Mouse (Mus musculus): ENCODE measurements around the gene Sec24b.
A peak's percentile ranks its signal among the peaks of the same experiment; 100 is the strongest.

Gene Sec24b

DNA sequence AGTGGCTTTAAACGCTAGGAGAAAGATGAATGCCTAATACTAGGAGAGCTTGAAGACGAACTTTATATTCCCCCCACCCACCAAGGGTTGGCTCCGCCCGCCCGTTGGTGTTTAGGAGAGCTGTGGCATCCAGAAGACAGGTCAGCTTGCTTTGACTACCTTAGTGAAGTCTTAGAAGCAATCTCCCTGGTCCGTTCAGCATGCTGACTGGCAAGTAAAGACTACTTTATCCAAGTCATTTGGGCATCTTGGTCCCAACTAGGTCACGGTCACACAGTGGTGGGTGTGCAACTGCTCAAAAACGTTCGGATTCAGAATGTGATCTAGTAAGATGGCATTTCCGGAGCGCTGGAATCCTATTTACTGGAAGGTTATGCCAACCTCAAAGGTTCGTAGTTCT lies at the start of gene Sec24b:
Gene Sec24b (minus strand): TSS at position 273 of the 400 bp plus-strand sequence.
- DNase-seq: peak; percentile 28 to 49

DNA sequence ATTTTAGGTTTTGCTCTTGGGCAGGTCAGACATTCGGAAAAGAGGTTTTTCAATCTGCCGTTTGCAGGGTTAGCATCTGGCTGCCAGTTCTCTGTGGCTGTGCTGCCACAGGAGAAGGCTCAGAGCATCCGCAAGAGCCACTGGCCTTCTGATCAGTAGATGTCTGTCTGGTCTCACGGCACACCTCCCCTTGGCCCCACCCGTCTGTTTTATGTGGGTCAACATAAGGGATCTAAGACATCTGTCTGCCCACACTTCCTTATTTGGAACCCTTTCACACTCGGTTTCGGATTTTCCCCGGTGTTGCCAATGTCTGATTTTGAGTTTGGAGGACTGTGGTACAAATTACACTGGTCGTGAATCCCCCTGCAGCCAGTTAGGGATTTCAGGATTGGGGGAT lies 43.1 kb upstream of the Sec24b start:
- DNase-seq: no peak

- DNase-seq: peak; percentile 24 to 57
Observed at GRCm38 (mm10) chr3:130103486-130103885, 42.1 kb upstream of the Sec24b start.

DNA sequence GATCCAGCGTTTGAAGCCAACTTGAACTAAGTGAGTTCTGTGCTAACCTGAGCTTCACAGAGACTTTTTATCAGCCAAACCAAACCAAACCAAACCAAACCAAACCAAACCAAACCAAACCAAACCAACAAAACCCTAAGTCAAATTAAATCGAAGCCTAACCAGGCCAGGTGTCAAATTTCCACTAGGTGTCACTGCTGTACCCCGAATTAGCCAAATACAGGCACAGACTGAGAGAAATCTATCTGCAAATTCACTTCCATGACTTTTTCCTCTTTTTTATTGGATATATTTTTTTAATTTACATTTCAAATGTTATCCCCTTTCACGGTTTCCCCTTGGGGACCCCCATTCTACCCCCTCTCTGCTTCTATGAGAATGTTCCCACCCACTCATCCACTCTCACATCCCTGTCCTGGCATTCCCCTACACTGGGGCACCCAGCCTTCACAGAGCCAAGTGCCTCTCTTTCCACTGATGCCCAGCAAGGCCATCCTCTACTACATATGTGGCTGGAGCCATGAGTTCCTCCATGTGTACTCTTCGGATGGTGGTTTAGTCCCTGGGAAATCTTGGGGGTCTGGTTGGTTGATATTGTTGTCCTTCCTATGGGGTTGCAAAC lies 33.9 kb upstream of the Sec24b start:
- DNase-seq: peak; percentile 29 to 66

- DNase-seq: no peak
Observed at GRCm38 (mm10) chr3:130094125-130094704, 32.9 kb upstream of the Sec24b start.

- DNase-seq: no peak
Observed at GRCm38 (mm10) chr3:130090460-130090859, 29.1 kb upstream of the Sec24b start.

- no peak for DNase-seq
Observed at GRCm38 (mm10) chr3:130088654-130089053, 27.3 kb upstream of the Sec24b start.

- no peak for DNase-seq
Observed at GRCm38 (mm10) chr3:130087466-130087865, 26.1 kb upstream of the Sec24b start.

- no peak for DNase-seq
Observed at GRCm38 (mm10) chr3:130086372-130087080, 25.2 kb upstream of the Sec24b start.

DNA sequence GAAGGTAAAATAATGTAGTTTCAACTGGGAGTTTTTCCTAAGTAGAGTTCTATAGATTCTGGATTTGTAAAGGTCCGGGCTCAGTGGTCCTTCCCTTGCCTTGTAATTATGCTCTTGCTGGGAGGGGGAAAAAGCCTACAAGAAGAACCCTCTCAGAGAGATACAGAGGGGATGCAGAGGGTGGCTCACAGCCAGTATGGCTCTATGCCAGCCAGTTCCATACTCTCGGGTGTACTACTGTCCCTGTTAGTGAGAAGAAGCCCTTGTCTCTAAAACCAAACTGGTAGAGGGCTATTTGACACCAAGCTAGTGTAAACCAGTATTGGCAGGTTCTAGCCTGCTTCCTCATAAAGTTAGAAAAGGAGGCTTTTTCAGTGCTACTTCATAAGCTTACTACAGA lies 22.0 kb upstream of the Sec24b start:
- DNase-seq: no peak

DNA sequence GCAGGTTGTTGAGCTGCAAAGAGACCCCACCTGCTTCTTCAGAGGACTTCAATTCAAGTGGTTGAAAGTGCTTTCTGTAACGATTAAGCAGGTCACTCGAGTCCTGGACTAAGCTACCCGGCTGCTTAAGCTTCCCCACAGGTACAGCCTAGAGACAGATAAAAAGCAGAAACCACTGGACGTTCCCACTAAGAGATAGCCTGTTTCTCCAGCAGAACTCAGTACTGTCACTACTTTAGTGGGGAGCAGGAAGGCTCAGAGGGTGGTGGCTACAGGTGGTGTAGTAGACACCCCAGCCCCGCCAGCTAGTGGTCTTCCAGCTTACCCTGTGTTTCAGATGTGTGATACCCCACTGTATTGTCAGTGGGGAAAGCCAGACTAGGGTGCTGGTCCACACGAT lies 19.3 kb upstream of the Sec24b start:
- DNase-seq: no peak

DNA sequence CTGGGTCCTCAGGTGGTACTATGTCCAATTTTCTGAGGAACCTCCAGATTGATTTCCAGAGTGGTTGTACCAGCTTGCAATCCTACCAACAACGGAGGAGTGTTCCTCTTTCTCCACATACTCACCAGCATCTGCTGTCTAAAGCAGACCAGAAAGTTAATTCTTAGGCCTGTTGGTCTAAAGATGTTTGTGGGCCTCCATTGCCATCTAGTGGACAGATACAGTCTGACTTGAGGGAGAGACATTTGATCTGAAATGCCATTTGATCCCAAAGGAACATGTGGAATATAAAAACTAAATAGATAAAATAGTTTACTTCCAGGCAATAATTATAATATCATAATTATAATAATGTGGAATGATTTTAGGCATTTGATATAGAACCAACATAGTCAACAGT lies 18.4 kb upstream of the Sec24b start:
- peak; percentile 62 to 82 for DNase-seq

GRCm38 (mm10) chr3:130077291-130077690 lies 15.9 kb upstream of the Sec24b start:
- DNase-seq: no peak

GRCm38 (mm10) chr3:130075746-130076145 lies 14.4 kb upstream of the Sec24b start:
- no peak for DNase-seq

- DNase-seq: no peak
Observed at GRCm38 (mm10) chr3:130073085-130073484, 11.7 kb upstream of the Sec24b start.

GRCm38 (mm10) chr3:130071918-130072317 lies 10.6 kb upstream of the Sec24b start:
- DNase-seq: no peak

DNA sequence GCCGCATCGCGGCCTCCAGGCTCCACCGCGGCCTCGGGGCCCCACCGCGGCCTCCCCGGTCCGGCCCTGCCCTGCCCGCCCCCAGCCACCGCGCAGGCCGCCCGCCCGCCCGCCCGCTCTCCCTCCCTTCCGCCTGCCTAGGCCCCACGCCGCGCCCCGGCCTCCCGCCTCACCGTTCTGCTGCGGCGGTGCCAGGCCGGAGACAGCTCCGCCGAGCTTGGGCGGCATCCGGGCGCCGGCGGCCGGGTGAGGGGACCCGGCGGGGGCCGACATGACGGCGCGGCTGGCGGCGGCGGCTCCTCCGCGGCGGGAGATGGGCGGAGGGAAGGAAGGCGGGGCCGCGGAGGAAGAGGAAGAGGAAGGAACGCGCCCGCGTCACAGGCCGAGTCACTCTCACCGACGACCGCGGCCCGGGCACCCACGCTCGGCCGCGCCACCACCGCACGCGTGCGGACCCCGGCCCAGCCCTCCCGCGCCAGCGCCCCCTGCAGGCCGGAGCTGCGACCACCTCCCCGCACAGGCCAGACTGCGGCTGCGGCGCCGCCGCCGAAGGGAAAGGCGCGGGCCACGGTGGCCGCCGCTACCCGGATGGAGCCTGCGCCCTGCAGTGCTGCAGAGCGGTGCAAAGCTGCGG lies 840 bp downstream of the Sec24b start:
- DNase-seq: peak; percentile 86 to 92

DNA sequence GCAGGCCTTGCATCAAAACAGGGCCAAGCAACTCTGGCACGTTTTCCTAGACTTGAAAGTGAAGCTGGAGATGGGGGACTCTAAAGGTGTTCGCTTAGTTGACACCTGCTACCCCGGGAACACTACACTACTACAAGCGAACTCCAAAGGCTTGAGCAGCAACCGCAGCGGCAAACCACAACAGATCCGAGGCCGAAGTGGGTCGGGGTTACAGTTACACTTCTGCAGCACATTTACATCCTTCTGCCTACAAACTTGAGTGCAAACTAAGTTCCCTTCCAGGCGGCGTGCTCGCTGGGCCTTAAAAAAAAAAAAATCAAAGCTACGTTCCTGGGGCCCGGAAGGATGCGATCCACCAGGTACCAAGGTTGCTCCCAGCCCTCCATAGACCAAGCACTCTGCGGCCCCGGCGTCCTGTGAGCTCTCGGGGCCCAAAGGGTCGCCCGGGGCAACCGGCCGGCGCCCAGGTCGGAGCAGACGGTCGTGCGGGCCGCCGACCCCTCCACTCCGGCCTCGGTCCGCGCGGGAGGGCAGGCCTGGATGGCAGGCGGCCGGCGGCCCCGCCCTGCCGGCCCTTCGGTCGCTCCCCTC lies 1.5 kb downstream of the Sec24b start:
- DNase-seq: peak in 1 of 2 experiments; percentile 41

- DNase-seq: no peak
Observed at GRCm38 (mm10) chr3:130058488-130058887, 2.9 kb downstream of the Sec24b start.

DNA sequence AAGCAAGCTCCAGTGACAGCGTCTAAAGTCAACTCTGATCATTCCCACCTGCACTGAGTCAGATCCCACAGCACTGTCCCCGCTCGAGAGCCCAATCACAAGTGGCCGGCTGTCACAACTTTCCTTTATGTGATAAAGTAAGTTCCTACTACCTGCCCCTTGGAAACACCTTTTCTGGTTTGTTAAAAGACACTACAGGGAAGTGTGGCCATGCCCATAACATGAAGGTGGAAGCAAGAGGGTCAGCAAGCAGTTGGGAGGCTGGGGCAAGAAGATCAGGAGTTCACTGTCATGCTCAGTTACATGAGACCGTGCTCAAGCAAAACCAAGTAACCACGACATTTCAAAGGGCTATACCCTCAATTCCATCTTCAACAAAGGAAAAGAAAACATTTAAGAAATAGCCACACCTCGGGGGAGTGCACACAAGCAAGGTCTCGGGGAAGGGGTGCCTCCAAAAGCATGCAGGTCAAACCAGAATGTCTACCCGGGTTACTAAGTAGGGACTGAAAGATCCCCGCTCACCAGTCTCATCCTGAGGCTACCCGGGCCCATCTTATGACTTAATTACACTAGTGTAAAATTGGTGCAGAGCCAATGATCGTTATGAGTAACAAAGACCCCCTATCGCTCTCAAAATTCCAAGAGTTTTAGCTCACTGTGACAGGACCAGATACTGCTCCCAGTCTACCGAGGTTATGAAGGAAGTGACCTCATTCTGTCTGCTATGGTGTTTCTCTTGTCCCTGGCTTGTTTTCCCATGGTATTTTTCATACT lies 3.6 kb downstream of the Sec24b start:
- DNase-seq: no peak

GRCm38 (mm10) chr3:130055416-130056385 lies 5.7 kb downstream of the Sec24b start:
- DNase-seq: peak; percentile 18 to 45
